9 mouse cellular contexts compared by ENCODE assay signal in genomic region chr10:79857894-79858293, GRCm38 (mm10). TPM values are rescaled to one million over a fixed set of nuclear protein-coding genes. Genes with fewer than 3 reads are reported as not detected.
A peak's percentile ranks its signal among the peaks of the same experiment; 100 is the strongest.
DNase-seq lines count a peak whose midpoint lies in the region; ATAC-seq and TF ChIP-seq lines count a peak whose summit lies in the region.
"Had no signal": no experiment of that assay in that cellular context is flagged by ENCODE, and none has a peak within 500 bp of the region (broad histone marks: within the 10 kb centered on the region; RNA-seq: fewer than 3 reads in every experiment).

No protein-coding gene starts in this region.

- 83% methylated on average over 2 of the region's 2 CpGs for WGBS in liver, embryonic 13.5 days (ENCODE audit: insufficient replicate concordance)
- WGBS in stomach, postnatal 0 days, result 36% methylated on average over 2 of the region's 2 CpGs

- no peak for TF ChIP-seq CTCF in stomach, postnatal 0 days (IDR thresholded peaks at IDR 0.05; ENCODE audit: low read depth)

- peak overlapping the region; percentile 98 for H3K27ac ChIP-seq in liver, embryonic 13.5 days
- peak overlapping the region; percentile 78 for H3K27ac ChIP-seq in stomach, postnatal 0 days (replicated peaks)

- peak overlapping the region; percentile 96 for H3K9ac ChIP-seq in liver, embryonic 13.5 days
- peak overlapping the region; percentile 23; the same call in 1 of the 2 replicates for H3K9ac ChIP-seq in stomach, postnatal 0 days (ENCODE audit: low read length)

- peak overlapping the region; percentile 98 for H3K4me3 ChIP-seq in megakaryocyte, embryonic 14.5 days (replicated peaks)
- peak overlapping the region; percentile 95 for H3K4me3 ChIP-seq in liver, embryonic 13.5 days (replicated peaks)
- H3K4me3 ChIP-seq in stomach, postnatal 0 days (ENCODE audit: low read depth, low read length), result peak overlapping the region; percentile 94

- TF ChIP-seq EP300 in stomach, postnatal 0 days (optimal IDR thresholded peaks at IDR 0.05), result no peak

- peak overlapping the region; percentile 91 for H3K4me2 ChIP-seq in liver, embryonic 13.5 days
- peak overlapping the region; percentile 92 for H3K4me2 ChIP-seq in stomach, postnatal 0 days (replicated peaks; ENCODE audit: low read depth)

- H3K4me1 ChIP-seq in megakaryocyte, embryonic 14.5 days, result peaks cover 70% of the 10 kb centered on the region
- H3K4me1 ChIP-seq in liver, embryonic 13.5 days (replicated peaks), result peaks cover 57% of the 10 kb centered on the region
- peaks cover 19% of the 10 kb centered on the region for H3K4me1 ChIP-seq in stomach, postnatal 0 days (replicated peaks; ENCODE audit: control insufficient read depth, insufficient read depth)

- no peaks in the 10 kb centered on the region for H3K9me3 ChIP-seq in megakaryocyte, embryonic 14.5 days
- no peaks in the 10 kb centered on the region for H3K9me3 ChIP-seq in liver, embryonic 13.5 days (replicated peaks)
- H3K9me3 ChIP-seq in stomach, postnatal 0 days (ENCODE audit: control insufficient read depth, low read length), result no peaks in the 10 kb centered on the region

- peaks cover 70% of the 10 kb centered on the region for H3K36me3 ChIP-seq in megakaryocyte, embryonic 14.5 days (replicated peaks; ENCODE audit: low read length)
- peaks cover 71% of the 10 kb centered on the region for H3K36me3 ChIP-seq in liver, embryonic 13.5 days
- H3K36me3 ChIP-seq in stomach, postnatal 0 days (ENCODE audit: control insufficient read depth, insufficient read depth, low read length), result peaks cover 41% of the 10 kb centered on the region

- no peak for ATAC-seq in megakaryocyte, adult 5-6 weeks (ENCODE audit: poor library complexity, severe bottlenecking)
- no peak for ATAC-seq in liver, embryonic 13.5 days (ENCODE audit: low read depth)
- ATAC-seq in stomach, postnatal 0 days (ENCODE audit: low FRiP score, low TSS enrichment), result no peak

- DNase-seq in cerebellum, adult 9-10 months, result peak; percentile 38
- DNase-seq in cerebellum, postnatal 25 days, result no peak
- no peak for DNase-seq in liver, embryonic 13.5 days
- no peak for DNase-seq in stomach, postnatal 0 days (ENCODE audit: low spot score)
- DNase-seq in frontal cortex, adult 2 months (ENCODE audit: extremely low spot score in 1 of 2, low spot score in 1 of 2), result no peak
- no peak for DNase-seq in Muller cell, postnatal 12 days (ENCODE audit: inconsistent ontology term)

- no peaks in the 10 kb centered on the region for H3K27me3 ChIP-seq in megakaryocyte, embryonic 14.5 days (replicated peaks)
- no peaks in the 10 kb centered on the region for H3K27me3 ChIP-seq in liver, embryonic 13.5 days
- no peaks in the 10 kb centered on the region for H3K27me3 ChIP-seq in stomach, postnatal 0 days (ENCODE audit: control insufficient read depth, insufficient read depth, low read length)

RNA-seq across cellular contexts. Expression of gene Ptbp1, which starts 3.7 kb away (rescaled TPM):
- 849 and 1,831 TPM in 2 replicates for polyA plus RNA-seq in megakaryocyte, embryonic 14.5 days (2012; ENCODE audit: insufficient read depth, low replicate concordance)
- total RNA-seq in megakaryocyte, adult 5-6 weeks (2015), result 138 and 144 TPM in 2 replicates
- total RNA-seq in megakaryocyte, adult 5-6 weeks (2017), result 97.9 and 133 TPM in 2 replicates
- 136 and 175 TPM in 2 replicates for polyA plus RNA-seq in liver, embryonic 13.5 days (2015; fragmentation: Nextera tagmentation; extraction: Ambion mirVana)
- 99.3 and 103 TPM in 2 replicates for polyA plus RNA-seq in stomach, postnatal 0 days (2015; fragmentation: Nextera tagmentation; extraction: Ambion mirVana)
- 59.5 and 71.5 TPM in 2 replicates for polyA plus RNA-seq in frontal cortex, adult 2 months (2012; rRNA removed)

RNA-seq across cellular contexts. Expression of gene Prtn3, which starts 16.4 kb away (rescaled TPM):
- 96.7 and 434 TPM in 2 replicates for polyA plus RNA-seq in megakaryocyte, embryonic 14.5 days (2012; ENCODE audit: insufficient read depth, low replicate concordance)
- 322 and 372 TPM in 2 replicates for total RNA-seq in megakaryocyte, adult 5-6 weeks (2015)
- 92.6 and 97.3 TPM in 2 replicates for total RNA-seq in megakaryocyte, adult 5-6 weeks (2017)
- 54.8 and 64.6 TPM in 2 replicates for polyA plus RNA-seq in liver, embryonic 13.5 days (2015; fragmentation: Nextera tagmentation; extraction: Ambion mirVana)
- 0.86 and 0.87 TPM in 2 replicates for polyA plus RNA-seq in stomach, postnatal 0 days (2015; fragmentation: Nextera tagmentation; extraction: Ambion mirVana)
- 5.8 and 6.7 TPM in 2 replicates for polyA plus RNA-seq in frontal cortex, adult 2 months (2012; rRNA removed)
- total RNA-seq: gastrocnemius, postnatal 14 days had no signal

RNA-seq across cellular contexts. Expression of gene Plppr3, which starts 16.5 kb away (rescaled TPM):
- polyA plus RNA-seq in megakaryocyte, embryonic 14.5 days (2012; ENCODE audit: insufficient read depth, low replicate concordance), result 0.80 and 16.9 TPM in 2 replicates
- total RNA-seq in megakaryocyte, adult 5-6 weeks (2015), result 6.2 and 10.6 TPM in 2 replicates
- total RNA-seq in megakaryocyte, adult 5-6 weeks (2017), result 13.2 and 17.6 TPM in 2 replicates
- polyA plus RNA-seq in liver, embryonic 13.5 days (2015; fragmentation: Nextera tagmentation; extraction: Ambion mirVana), result 5.7 and 5.8 TPM in 2 replicates
- polyA plus RNA-seq in stomach, postnatal 0 days (2015; fragmentation: Nextera tagmentation; extraction: Ambion mirVana), result 5.5 and 7.0 TPM in 2 replicates
- 124 and 134 TPM in 2 replicates for polyA plus RNA-seq in frontal cortex, adult 2 months (2012; rRNA removed)

RNA-seq across cellular contexts. Expression of gene Elane, which starts 28.2 kb away (rescaled TPM):
- 5.6 and 23.2 TPM in 2 replicates for polyA plus RNA-seq in megakaryocyte, embryonic 14.5 days (2012; ENCODE audit: insufficient read depth, low replicate concordance)
- 348 and 366 TPM in 2 replicates for total RNA-seq in megakaryocyte, adult 5-6 weeks (2015)
- 161 and 164 TPM in 2 replicates for total RNA-seq in megakaryocyte, adult 5-6 weeks (2017)
- polyA plus RNA-seq in liver, embryonic 13.5 days (2015; fragmentation: Nextera tagmentation; extraction: Ambion mirVana), result 47.1 and 59.3 TPM in 2 replicates
- 0.30 and 0.55 TPM in 2 replicates for polyA plus RNA-seq in stomach, postnatal 0 days (2015; fragmentation: Nextera tagmentation; extraction: Ambion mirVana)
- polyA plus RNA-seq in frontal cortex, adult 2 months (2012; rRNA removed), result 0.27 TPM in 1 of 2 replicates, not detected in the other
- total RNA-seq: gastrocnemius, postnatal 14 days had no signal

RNA-seq across cellular contexts. Expression of gene Cfd, which starts 32.8 kb away (rescaled TPM):
- not detected in 2 replicates for polyA plus RNA-seq in megakaryocyte, embryonic 14.5 days (2012; ENCODE audit: insufficient read depth, low replicate concordance)
- not detected in 2 replicates for total RNA-seq in megakaryocyte, adult 5-6 weeks (2015)
- total RNA-seq in megakaryocyte, adult 5-6 weeks (2017), result not detected in 2 replicates
- polyA plus RNA-seq in liver, embryonic 13.5 days (2015; fragmentation: Nextera tagmentation; extraction: Ambion mirVana), result not detected in 2 replicates
- polyA plus RNA-seq in stomach, postnatal 0 days (2015; fragmentation: Nextera tagmentation; extraction: Ambion mirVana), result not detected in 2 replicates
- 1.1 and 3.5 TPM in 2 replicates for polyA plus RNA-seq in frontal cortex, adult 2 months (2012; rRNA removed)
